Mouse (Mus musculus) cerebellum, adult 11 months (tissue): Measurements from ENCODE around the gene Nectin1.
A peak's percentile ranks its signal among the peaks of the same experiment; 100 is the strongest.

Source experiments
- DNase-seq: peaks from one replicate; pipeline ENCODE4 v3.0.0; 2022

Gene Nectin1

DNA sequence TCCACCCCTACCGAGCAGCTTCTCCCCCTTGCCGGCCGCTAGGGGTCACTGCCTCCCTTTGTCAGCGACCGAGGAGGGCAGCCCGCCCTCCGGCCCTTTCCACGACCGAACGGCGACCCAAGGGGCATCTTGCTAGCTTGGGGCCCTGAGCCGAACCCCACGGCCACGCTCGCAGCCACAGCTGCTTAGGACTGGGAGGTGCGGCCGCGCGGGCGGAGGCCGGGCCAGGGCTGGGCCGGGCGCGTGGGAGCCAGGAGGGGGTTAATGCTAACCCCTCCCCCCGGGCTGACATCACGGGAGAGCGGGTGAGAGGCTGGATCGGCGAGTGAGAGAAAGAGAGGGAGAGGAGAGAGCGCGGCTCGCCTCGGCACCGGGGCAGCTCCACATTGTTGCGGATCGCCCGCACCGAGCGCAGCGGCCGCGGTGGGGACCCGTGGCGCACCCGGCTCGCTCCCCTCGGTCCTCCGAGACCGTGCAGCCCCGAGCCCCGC lies at the start of gene Nectin1:
Gene Nectin1, plus strand, starts transcription at position 338 of the 491 bp plus-strand sequence.
- peak; percentile 88 for DNase-seq

DNA sequence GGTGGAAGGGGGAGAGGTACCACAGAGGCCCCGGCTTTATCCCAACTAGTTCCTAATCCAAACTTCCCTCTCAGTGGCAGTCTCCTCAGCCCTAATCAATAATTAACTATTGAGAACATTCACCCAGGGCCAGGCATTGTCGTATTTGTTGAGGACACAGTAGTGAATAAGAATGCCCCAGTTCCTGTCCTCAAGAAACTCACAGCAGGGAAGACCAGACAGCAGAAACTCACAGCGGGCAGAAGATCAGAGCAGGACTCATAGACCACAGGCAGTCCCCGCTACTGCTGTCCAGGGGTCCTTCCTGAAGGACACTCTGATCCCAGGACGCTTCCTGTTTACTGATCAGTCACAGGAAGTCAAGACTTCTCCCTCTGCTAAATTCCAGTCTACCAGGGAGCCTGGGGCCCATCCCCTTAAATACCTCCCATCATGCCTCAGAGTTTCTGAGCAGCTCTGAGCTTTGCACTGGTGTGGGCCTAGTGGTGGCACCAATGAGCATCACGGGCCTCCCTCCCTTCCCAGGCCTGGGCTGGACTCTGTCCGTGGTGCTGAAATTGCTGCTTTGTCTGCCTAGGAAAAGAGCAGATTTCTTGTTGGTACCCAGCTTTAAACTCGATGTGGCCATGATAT lies 45.6 kb upstream of the Nectin1 start:
- DNase-seq, result no peak

DNA sequence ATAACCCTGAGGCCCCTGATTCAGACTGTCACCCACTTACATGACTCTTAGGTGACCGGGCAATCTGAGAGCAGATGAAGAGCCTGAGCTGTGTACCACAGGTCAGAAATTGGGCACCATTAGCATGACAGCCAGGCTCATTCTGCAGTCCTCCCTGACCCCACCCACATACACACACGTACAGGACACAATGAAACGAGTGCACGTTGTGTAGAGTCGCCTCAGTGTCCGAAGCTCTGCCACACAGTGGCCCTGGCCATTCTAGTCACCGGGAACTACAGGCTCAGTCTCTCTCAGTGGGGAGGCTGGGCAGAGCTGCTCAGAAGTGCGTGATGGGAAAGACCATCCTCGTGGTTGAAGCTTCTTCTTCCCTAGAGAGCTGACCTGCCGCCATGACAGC lies 44.9 kb upstream of the Nectin1 start:
- no peak for DNase-seq

DNA sequence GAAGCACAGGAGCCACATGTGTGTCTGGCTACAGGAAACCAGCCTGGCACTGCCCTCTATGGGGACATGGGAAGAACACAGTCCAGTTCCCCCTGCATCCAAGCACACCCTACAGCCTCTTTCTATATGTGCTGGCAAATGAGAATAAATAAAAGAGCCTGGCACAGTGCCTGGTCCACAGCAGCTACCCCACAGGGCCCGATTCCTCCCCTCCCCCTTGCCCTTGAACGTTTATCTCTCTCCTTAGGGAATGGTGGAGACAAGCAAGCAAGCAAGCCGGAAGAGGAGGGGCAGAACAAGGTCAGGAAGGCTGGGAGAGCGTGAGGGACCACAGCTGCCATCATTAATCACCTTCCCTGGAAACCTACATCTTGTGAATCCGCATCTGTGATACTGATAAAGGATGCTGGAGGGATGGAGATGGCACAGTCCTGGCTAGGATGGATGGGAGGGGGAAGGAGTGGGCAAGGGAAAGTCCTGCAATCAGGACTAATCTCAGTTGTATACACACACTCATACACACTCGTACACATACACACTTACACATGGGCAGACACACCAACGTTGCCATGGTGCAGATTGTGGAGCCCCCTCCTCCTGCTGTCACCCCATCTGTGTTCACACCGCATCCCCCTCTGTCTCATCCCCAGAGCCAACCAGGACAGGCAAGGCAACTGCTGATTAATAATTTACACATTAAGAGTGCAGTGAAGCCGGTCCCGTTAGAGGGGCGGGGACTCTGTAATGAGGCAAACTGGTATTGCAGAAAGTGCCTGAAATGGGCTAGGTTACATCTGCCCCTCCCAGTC lies 44.2 kb upstream of the Nectin1 start:
- DNase-seq, result no peak

- no peak for DNase-seq
Observed at GRCm38 (mm10) chr9:43700226-43700579, 43.6 kb upstream of the Nectin1 start.

DNA sequence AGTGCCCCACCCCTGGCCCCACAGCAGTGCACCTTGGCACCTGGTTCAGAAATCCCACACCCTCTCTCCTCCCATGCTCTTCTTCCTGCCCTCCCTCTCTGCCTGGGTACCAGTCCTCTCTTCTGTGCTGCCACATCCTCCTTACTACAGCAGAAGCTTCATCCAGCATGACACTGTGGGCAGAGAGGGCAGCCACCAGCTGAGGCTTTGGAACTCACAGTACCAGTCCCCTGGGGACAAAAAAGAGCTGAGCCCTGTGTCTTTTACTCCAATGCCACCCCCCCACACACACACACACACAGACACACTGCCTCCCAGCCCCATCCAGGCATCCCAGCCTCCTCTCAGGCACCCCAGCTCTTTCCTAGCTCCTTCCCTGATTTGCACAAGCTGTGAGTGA lies 42.0 kb upstream of the Nectin1 start:
- no peak for DNase-seq

GRCm38 (mm10) chr9:43707571-43707970 lies 36.2 kb upstream of the Nectin1 start:
- no peak for DNase-seq

DNA sequence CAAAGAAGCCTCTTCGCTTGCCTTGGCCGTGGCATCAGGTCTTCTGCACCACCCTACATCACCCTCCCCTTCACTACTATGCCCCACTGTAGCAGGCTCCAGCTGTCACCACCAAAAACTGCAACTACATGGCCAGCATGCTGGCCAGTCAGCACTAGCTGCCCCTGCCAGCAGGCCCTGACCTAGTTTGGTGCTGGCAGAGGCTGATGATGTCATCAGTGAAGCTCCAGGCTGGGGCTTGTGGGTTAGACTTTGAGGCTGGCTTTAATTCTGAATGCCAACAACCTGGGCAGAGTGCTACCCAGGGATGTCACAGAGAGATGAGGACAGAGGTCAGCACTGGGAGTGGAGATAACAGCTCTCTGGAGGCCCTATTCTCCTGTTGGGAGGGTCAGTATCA lies 35.1 kb upstream of the Nectin1 start:
- DNase-seq, result peak; percentile 33

DNA sequence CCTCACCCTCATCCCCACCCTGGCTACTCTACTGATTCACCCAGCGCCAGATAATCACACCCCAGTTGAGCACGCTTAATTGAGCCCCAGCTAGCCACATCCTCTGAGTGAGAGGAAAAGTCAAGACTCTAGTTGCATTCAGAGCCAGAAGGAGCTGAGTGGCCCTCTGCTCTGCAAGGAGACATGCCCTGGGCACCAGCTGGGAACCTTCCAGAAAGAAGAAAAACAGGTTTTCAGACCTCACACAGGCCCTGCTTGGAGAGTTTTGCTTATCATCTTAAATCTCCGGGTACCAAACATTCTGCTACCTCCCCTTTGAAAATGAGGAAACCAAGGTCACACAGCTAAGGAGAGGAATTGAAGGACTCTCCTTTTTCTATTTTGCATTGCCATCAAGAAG lies 30.4 kb upstream of the Nectin1 start:
- DNase-seq, result no peak

- no peak for DNase-seq
Observed at GRCm38 (mm10) chr9:43719407-43719839, 24.4 kb upstream of the Nectin1 start.

- no peak for DNase-seq
Observed at GRCm38 (mm10) chr9:43720046-43720445, 23.7 kb upstream of the Nectin1 start.

- DNase-seq, result no peak
Observed at GRCm38 (mm10) chr9:43724093-43724492, 19.7 kb upstream of the Nectin1 start.

DNA sequence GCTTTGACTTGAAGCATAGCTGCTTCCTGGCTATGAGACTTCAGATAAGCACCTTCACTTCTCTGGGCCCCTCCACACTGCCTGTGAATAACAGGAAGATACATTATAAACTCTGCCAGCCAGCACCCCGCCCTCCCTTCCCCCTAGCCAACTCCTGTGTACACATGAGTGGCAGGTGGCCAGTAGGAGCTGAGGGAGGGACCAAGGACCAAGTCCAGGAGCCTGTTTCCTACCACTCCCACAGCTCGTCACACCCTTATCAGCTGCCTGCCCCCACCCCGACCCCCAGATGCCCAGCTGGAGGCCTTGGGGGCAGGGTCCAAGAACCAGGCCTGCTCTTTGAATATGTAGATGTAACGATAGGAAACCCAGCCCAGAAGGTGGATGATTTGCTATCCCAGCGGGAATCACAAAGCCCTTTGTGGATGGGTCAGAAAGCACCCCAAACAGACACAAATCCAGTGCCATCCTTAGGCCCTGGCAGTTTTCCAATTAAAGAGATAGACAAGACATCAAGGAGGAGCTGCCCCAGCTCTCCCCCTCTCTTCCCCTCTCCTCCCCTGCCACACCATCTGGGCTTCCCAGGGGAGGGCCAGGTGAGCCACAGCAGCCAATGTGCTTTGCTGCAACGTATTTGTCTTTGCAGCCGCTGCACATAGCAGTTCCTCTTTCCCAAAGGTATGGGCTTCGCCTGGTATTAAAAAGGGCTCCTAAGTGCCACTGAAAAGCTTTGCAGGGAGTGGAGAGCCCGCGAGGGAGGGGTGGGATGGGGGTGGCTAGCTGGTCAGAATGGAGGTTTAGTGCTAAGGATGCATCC lies 14.1 kb upstream of the Nectin1 start:
- DNase-seq, result no peak

- peak; percentile 51 for DNase-seq
Observed at GRCm38 (mm10) chr9:43730284-43731027, 13.3 kb upstream of the Nectin1 start.

DNA sequence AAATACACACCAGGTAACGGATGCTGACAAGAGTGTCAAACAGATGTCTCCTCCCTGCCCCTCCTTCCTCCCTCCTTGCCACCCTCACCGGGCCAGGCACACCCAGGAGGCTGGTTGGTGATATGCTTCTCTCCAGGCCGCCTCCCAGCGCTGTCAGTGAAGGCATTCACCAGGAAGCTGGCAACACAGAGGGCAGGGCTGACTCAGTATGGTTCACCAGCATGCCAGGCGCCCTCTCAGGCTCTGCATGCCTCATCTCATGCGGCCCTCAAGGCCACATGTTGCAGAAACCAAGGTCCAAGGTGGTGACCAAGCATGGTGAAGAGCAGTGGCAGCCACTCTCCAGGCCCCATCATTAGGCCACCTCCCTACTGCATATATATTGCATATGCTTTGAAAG lies 11.9 kb upstream of the Nectin1 start:
- no peak for DNase-seq

- DNase-seq, result no peak
Observed at GRCm38 (mm10) chr9:43732671-43733070, 11.1 kb upstream of the Nectin1 start.

DNA sequence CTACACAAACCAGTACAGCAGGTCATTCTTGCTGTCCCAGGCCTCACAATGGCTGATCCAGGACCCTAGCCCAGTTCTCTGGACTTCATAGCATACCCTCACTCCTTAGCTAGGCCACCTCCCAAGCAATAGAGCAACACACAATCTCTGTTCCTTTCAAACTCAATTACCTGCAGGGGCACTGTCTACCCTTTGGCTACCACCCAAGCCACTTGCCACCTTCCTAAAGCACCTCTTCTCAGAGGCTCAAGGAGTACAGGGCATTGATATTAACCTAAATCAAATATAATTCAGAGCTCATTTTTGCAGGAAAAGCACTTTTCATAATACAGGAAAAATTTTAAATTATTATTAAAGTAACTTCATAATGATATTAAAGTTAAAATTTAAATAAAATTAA lies 8.8 kb upstream of the Nectin1 start:
- DNase-seq, result no peak

DNA sequence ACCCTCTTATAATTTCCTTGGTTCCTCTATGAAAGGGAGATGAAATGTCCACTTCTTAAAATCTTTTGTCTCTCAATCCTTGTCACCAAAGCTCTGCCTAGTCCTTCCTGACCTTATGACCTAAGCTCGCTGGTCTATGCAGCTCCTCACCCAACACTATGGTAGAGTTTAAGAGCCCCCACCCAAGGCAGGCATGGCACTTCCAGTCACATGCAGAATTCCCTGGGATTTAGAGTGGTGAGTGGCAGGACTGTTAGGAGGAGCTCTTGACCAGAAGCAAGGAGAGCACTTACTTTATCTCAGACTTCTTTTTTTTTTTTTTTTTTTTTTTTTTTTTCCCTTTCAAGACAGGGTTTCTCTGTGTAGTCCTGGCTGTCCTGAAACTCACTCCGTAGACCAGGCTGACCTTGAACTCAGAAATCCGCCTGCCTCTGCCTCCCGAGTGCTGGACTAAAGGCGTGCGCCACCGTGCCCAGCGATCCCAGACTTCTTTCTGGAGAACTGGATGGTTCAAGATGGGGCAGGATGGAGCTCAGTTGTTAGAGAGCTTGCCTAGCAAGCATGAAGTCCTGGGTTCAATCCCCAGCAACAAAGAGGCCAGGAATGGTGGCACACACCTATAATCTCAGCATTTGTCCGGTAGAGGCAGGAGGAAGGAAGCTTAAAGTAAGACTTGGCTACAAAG lies 7.6 kb upstream of the Nectin1 start:
- DNase-seq, result no peak

GRCm38 (mm10) chr9:43737331-43737730 lies 6.5 kb upstream of the Nectin1 start:
- DNase-seq, result no peak

DNA sequence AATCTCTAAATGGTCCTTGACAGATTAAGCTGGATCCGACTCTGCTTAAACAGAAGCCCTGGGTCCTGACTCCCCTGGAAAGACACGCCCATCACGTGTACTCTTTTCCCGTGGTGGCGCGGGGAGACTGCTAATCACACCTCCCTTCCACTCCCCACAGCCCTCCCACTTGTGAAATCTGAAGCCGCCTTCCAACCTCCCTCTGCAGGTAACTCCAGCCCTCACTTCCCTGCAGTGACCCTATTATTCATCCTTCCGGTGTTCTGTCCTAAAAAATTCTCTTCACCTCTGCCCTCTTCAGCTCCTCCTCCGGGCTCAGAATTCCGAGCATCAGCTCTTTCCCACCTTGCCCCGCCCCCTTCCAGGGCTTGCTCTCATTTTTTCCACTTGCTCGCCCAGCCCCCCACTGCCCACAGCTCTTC lies 5.9 kb upstream of the Nectin1 start:
- no peak for DNase-seq

- no peak for DNase-seq
Observed at GRCm38 (mm10) chr9:43738480-43739084, 5.2 kb upstream of the Nectin1 start.

DNA sequence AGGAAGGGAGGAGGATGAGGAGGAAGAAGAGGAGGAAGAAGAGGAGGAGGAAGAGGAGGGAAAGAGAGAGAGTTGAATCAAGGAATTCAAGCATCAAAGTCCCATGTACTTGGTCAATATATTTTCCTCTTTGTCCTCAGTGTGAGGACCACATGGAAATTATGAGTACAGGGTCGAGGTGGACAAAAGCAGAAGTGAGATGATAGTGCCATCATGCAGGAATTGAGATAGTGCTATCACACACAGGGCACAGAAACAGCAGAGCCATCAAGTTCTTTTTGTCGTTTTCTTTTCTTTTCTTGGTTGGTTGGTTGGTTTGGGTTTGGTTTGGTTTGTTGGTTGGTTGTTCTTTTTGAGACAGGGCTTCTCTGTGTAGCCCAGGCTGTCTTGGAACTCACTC lies 2.5 kb upstream of the Nectin1 start:
- DNase-seq, result no peak
